Mouse (Mus musculus): ENCODE results near the gene Ciao2b.

GRCm38 (mm10) chr8:104609222-104609621, 32.5 kb downstream of the Ciao2b start:
- TF ChIP-seq POLR2A (IDR thresholded peaks at IDR 0.05; ENCODE audit: borderline replicate concordance, low read depth, low read length) (no peak), CTCF (IDR thresholded peaks at IDR 0.05; ENCODE audit: low read depth, low read length) (no peak)

All from bone marrow macrophage, adult 2 months (primary cell).